Mouse (Mus musculus) neural tube, embryonic 14.5 days (tissue): Measurements from ENCODE around the gene Trir. TPM values are rescaled to one million over a fixed set of nuclear protein-coding genes. Genes with fewer than 3 reads are reported as not detected.

Experiments
- ATAC-seq: fragments of 200-750 bp; cut with Nextera tagmentation; 2 replicates; pipeline ENCODE4 v1.8.0; 2017; ENCODE audit warnings: low read depth, mild to moderate bottlenecking, moderate TSS enrichment, moderate library complexity
- H3K27ac ChIP-seq: fragments of 300-500 bp; sonication (generic); 2 replicates; pipeline ENCODE4 v1.5.1; 2014; ENCODE audit warnings: low read depth, mild to moderate bottlenecking, control low read depth, low read length, moderate library complexity, mixed read lengths
- H3K27me3 ChIP-seq: fragments of 300-500 bp; sonication (generic); 2 replicates; pipeline ENCODE4 v1.6.1; 2014; ENCODE audit warnings: low read length; ENCODE audit not compliant: control insufficient read depth, insufficient read depth
- H3K36me3 ChIP-seq: fragments of 300-500 bp; sonication (generic); 2 replicates; pipeline ENCODE4 v1.6.1; 2014; ENCODE audit warnings: low read length, mixed read lengths; ENCODE audit not compliant: control insufficient read depth, insufficient read depth
- H3K4me1 ChIP-seq: fragments of 300-500 bp; sonication (generic); 2 replicates; pipeline ENCODE4 v1.6.1; 2014; ENCODE audit warnings: low read length; ENCODE audit not compliant: control insufficient read depth, insufficient read depth
- H3K4me2 ChIP-seq: fragments of 300-500 bp; sonication (generic); 2 replicates; pipeline ENCODE4 v1.6.1; 2014; ENCODE audit warnings: mild to moderate bottlenecking, low read depth, low read length, control low read depth
- H3K4me3 ChIP-seq: fragments of 300-500 bp; sonication (generic); 2 replicates; pipeline ENCODE4 v1.5.1; 2014; ENCODE audit warnings: low read depth, low read length, control low read depth, mixed read lengths
- H3K9ac ChIP-seq: fragments of 300-500 bp; sonication (generic); replicated peaks from 2 replicates; pipeline ENCODE4 v1.6.1; 2014; ENCODE audit warnings: low read depth, mild to moderate bottlenecking, control low read depth, low read length, mixed read lengths
- H3K9me3 ChIP-seq: fragments of 300-500 bp; sonication (generic); 2 replicates; pipeline ENCODE4 v1.6.1; 2016; ENCODE audit warnings: low read length; ENCODE audit not compliant: control insufficient read depth
- WGBS: fragments of 180-500 bp; shearing (Covaris S2); extraction: QIAGEN DNeasy Blood & Tissue Kit; methylation state at CpG from one replicate; pipeline ENCODE4 v1.1.7; 2014; 5-methylcytosine and 5-hydroxymethylcytosine counted together
- polyA plus RNA-seq: library from polyadenylated mRNA; unstranded; fragments of >200 nt; fragmentation: Nextera tagmentation; extraction: Ambion mirVana; gene quantifications from 2 replicates; pipeline ENCODE4 v1.2.1, GENCODE M21; 2014

Gene Trir
- polyA plus RNA-seq, 1 experiment from 2014 or later: 153 TPM

DNA sequence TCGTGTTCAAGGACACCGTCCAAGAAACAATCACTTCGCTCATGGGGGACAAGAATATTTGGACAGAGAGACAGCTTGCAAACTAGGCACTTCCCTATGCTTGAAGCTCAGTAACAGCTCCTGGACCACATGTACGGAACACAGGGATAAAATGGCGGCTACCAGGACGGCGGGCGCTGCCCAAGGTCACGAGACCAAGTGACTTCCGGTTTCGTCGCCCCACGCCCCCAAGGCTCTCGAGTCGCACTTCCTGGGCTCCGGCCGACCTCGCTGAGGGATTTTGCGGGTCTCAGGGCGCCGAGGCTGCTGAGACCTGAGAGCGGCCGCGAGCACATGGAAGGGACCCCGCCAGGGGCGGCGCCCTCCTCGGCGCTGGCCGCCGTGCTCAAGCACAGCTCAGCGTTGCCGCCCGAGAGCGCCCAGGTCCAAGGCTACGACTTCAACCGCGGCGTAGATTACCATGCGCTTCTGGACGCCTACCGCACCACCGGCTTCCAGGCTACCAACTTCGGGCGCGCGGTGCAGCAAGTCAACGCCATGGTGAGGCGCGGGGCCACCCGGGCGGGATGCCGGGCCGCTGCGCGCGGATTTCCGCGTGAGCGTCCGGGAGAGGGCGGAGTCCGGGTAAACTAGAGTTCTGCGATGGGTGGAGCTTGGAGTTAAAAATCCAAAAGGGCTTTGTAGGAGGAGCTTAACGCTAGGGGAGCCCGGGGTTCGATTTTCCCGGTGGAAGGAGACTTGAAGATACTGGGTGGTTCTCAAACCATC, 45.1 kb downstream of the Trir start, which contains the start of gene Dhps:
Dhps (plus strand) TSS at position 244 of the 768 bp plus-strand sequence.
- peak within 1 kb of the TSS; percentile 88 for H3K27ac ChIP-seq
- H3K36me3 ChIP-seq: peaks cover 32% of the 10 kb centered on the region
- H3K9me3 ChIP-seq: no peaks in the 10 kb centered on the region
- H3K9ac ChIP-seq: peak within 1 kb of the TSS; percentile 65
- H3K4me3 ChIP-seq: peak within 1 kb of the TSS; percentile 94
- H3K4me1 ChIP-seq: peaks cover 11% of the 10 kb centered on the region; the same call in 1 of the 2 replicates
- under 1% methylated on average over 58 of the region's 68 CpGs for WGBS
- peak; percentile 91 for ATAC-seq
- H3K27me3 ChIP-seq: no peaks in the 10 kb centered on the region
- peak within 1 kb of the TSS; percentile 59 for H3K4me2 ChIP-seq

DNA sequence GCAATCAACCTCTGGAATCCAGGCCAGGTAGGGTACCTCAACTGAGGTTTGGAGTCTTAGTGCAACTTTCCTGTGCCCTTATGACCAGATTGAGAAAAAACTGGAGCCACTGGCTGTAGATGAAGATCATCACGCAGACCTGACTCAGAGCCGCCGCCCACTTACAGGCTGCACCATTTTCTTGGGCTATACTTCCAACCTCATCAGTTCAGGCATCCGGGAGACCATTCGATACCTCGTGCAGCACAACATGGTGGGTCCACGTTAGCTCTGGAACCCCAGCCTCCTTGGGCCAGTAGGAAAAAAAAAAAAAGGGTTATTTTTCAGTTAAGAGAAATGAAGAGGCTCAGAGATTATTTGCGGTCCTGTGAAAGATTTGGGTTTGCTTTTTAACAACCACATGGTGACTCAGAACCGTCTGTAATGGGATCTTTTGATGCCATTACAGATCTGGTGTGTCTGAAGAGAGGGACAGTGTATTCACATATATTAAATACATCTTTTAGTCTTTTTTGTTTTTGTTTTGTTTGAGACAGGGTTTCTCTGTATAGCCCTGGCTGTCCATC, 45.8 kb downstream of the Trir start:
- Histone ChIP-seq H3K4me3 (peak overlapping the region; percentile 94), H3K27me3 (no peaks in the 10 kb centered on the region), H3K4me1 (peaks cover 11% of the 10 kb centered on the region; the same call in 1 of the 2 replicates), H3K4me2 (peak overlapping the region; percentile 59), H3K27ac (peak overlapping the region; percentile 88; the same call in 1 of the 2 replicates), H3K9ac (peak overlapping the region; percentile 65; the same call in 1 of the 2 replicates), H3K9me3 (no peaks in the 10 kb centered on the region), H3K36me3 (peaks cover 25% of the 10 kb centered on the region)
- WGBS: 37% methylated on average over 9 of the region's 9 CpGs
- peak; percentile 20; the same call in 1 of the 2 replicates for ATAC-seq

DNA sequence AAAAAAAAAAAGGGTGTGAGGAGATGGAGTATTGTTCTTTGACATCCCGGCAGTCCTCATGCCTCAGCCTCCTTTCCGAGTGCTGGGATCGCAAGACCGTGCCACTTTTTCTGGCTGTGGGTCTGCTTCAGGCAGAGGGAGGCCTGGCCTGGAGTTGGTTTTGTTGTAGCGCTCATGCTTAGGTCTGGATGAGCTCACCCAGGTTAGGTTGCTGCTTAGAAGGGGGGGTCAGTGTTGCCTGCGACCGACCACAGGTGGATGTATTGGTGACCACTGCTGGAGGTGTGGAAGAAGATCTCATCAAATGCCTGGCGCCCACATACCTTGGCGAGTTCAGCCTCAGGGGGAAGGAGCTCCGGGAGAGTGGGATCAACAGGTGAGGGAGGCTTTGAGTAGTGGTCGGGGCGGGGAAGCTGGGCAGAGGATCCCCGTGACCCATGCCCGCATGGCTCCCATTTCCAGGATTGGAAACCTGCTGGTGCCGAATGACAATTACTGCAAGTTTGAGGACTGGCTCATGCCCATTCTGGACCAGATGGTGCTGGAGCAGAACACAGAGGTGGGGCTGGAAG, 46.5 kb downstream of the Trir start:
- 95% methylated on average over 15 of the region's 15 CpGs for WGBS
- H3K4me2 ChIP-seq: no peak overlapping the region
- H3K9me3 ChIP-seq: no peaks in the 10 kb centered on the region
- peaks cover 11% of the 10 kb centered on the region; the same call in 1 of the 2 replicates for H3K4me1 ChIP-seq
- no peak overlapping the region for H3K9ac ChIP-seq
- H3K4me3 ChIP-seq: no peak overlapping the region
- H3K36me3 ChIP-seq: peaks cover 25% of the 10 kb centered on the region
- no peaks in the 10 kb centered on the region for H3K27me3 ChIP-seq
- no peak for ATAC-seq
- no peak overlapping the region for H3K27ac ChIP-seq

DNA sequence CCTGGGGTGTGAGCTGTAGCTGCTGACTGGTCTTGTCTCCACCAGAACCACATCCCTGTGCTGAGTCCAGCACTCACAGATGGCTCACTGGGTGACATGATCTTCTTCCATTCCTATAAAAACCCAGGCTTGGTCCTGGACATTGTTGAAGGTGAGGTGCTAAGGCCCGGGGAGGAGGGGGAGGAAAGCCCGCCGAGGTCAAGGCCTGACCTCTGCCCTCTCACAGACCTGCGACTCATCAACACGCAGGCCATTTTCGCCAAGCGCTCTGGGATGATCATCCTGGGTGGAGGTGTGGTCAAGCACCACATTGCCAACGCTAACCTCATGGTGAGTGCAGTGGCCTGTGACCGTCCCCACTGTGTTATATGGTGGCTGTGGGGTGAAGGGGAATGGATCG, 47.5 kb downstream of the Trir start:
- no peak for ATAC-seq
- Histone ChIP-seq H3K36me3 (peaks cover 28% of the 10 kb centered on the region), H3K4me2 (no peak overlapping the region), H3K27me3 (no peaks in the 10 kb centered on the region), H3K9ac (no peak overlapping the region), H3K27ac (no peak overlapping the region), H3K4me1 (peaks cover 11% of the 10 kb centered on the region; the same call in 1 of the 2 replicates), H3K4me3 (no peak overlapping the region), H3K9me3 (no peaks in the 10 kb centered on the region)
- 86% methylated on average over 10 of the region's 10 CpGs for WGBS

DNA sequence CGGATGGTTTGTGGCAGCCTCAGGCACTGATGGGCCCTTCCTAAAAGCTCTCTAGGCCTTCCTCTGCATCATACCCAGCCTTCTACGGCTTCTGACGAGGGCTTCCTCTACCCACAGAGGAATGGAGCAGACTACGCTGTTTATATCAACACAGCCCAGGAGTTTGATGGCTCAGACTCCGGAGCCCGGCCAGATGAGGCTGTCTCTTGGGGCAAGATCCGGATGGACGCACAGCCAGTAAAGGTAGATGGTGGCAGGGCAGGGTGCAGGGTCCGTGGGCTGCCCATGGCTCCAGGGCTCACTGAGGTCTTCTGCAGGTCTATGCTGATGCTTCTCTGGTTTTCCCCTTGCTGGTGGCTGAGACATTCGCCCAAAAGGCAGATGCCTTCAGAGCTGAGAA, 48.0 kb downstream of the Trir start:
- no peak for ATAC-seq
- Histone ChIP-seq H3K4me3 (no peak overlapping the region), H3K4me2 (no peak overlapping the region), H3K27ac (no peak overlapping the region), H3K27me3 (no peaks in the 10 kb centered on the region), H3K9ac (no peak overlapping the region), H3K36me3 (peaks cover 28% of the 10 kb centered on the region), H3K9me3 (no peaks in the 10 kb centered on the region), H3K4me1 (peaks cover 13% of the 10 kb centered on the region; the same call in 1 of the 2 replicates)
- 94% methylated on average over 10 of the region's 10 CpGs for WGBS

DNA sequence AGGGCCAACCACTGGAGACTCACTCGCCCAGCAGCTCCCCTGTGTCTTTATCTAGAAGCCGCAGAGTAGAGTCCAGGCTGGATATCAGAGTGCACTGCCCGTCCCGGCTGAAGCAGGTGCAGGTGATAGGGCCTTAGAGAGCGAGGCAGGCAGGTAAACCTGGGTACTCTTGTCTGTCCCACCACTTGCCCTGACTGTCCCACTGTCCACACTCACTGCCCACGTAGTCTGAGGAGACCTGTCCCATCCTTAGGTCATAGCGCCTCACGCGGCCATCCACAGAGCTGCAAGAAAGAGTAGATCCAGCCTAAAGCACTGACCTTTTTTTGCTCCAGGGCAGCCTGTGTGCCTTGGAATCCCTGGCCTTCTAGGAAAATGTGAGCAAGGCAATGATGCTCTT, 49.4 kb downstream of the Trir start:
- WGBS: 80% methylated on average over 9 of the region's 9 CpGs
- no peak for ATAC-seq
- H3K36me3 ChIP-seq: peaks cover 28% of the 10 kb centered on the region

DNA sequence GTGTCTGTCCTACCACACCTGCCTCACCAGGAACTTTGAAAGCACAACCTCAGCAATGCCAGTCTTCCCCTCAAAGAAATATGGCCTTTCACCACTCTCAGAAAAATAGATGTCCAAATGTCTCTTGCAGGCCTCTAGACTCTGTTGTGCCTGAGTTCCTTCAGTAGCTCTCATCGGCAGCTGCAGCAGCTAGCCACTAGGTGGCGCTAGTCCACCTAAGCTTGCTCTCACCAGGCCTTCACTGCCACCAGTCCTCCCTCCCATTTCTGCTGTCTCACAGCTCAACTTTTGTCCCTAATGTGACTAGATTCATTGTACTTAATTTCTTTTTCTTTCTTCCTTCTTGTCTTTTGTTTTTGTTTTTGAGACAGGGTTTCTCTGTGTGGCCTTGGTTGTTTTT, 50.4 kb downstream of the Trir start:
- no peak overlapping the region for H3K9ac ChIP-seq
- no peak overlapping the region for H3K4me3 ChIP-seq
- peaks cover 28% of the 10 kb centered on the region for H3K36me3 ChIP-seq

More for the DNA sequence above, 49.4 kb downstream of the Trir start:
- H3K4me2 ChIP-seq: no peak overlapping the region
- no peak overlapping the region for H3K27ac ChIP-seq
- H3K4me1 ChIP-seq: peaks cover 14% of the 10 kb centered on the region; the same call in 1 of the 2 replicates
- no peaks in the 10 kb centered on the region for H3K9me3 ChIP-seq
- H3K9ac ChIP-seq: no peak overlapping the region
- H3K4me3 ChIP-seq: no peak overlapping the region
- H3K27me3 ChIP-seq: no peaks in the 10 kb centered on the region

More for the DNA sequence above, 50.4 kb downstream of the Trir start:
- WGBS: 0% methylated on average over 2 of the region's 2 CpGs
- no peak overlapping the region for H3K27ac ChIP-seq
- ATAC-seq: peak; percentile 45; the same call in 1 of the 2 replicates
- H3K27me3 ChIP-seq: no peaks in the 10 kb centered on the region
- H3K9me3 ChIP-seq: no peaks in the 10 kb centered on the region
- peaks cover 18% of the 10 kb centered on the region; the same call in 1 of the 2 replicates for H3K4me1 ChIP-seq
- no peak overlapping the region for H3K4me2 ChIP-seq
